Mouse (Mus musculus): ENCODE data around the gene Ssh2. TPM values are rescaled to one million over a fixed set of nuclear protein-coding genes. Genes with fewer than 3 reads are reported as not detected.

Ssh2 gene
- polyA plus RNA-seq, 1 experiment from 2014 or later, result 26.6 TPM

GRCm38 (mm10) chr11:77486798-77487197, 270.7 kb downstream of the Ssh2 start:
- ATAC-seq (ENCODE audit: low FRiP score, low TSS enrichment) (no peak), DNase-seq (peak; percentile 66)
- Histone ChIP-seq H3K27me3 (ENCODE audit: control insufficient read depth, insufficient read depth, low read length) (no peaks in the 10 kb centered on the region), H3K4me1 (ENCODE audit: control insufficient read depth, insufficient read depth, low read length) (peaks cover 68% of the 10 kb centered on the region), H3K9ac (replicated peaks; ENCODE audit: low read length) (no peak overlapping the region; the same call in 1 of the 2 replicates), H3K36me3 (ENCODE audit: control insufficient read depth, insufficient read depth, low read length) (no peaks in the 10 kb centered on the region), H3K4me2 (ENCODE audit: low read length) (peak overlapping the region; percentile 81), H3K27ac (replicated peaks; ENCODE audit: low read depth, low read length) (peak overlapping the region; percentile 37), H3K9me3 (ENCODE audit: control insufficient read depth, low read length) (no peaks in the 10 kb centered on the region), H3K4me3 (replicated peaks; ENCODE audit: low read depth, low read length) (no peak overlapping the region)
- WGBS, result 52% methylated on average over 5 of the region's 5 CpGs

GRCm38 (mm10) chr11:77488771-77489581, 272.9 kb downstream of the Ssh2 start:
- Histone ChIP-seq H3K9me3 (ENCODE audit: control insufficient read depth, low read length) (no peaks in the 10 kb centered on the region), H3K27ac (replicated peaks; ENCODE audit: low read depth, low read length) (peak overlapping the region; percentile 93), H3K4me3 (replicated peaks; ENCODE audit: low read depth, low read length) (peak overlapping the region; percentile 95), H3K4me1 (ENCODE audit: control insufficient read depth, insufficient read depth, low read length) (peaks cover 59% of the 10 kb centered on the region), H3K36me3 (ENCODE audit: control insufficient read depth, insufficient read depth, low read length) (no peaks in the 10 kb centered on the region), H3K9ac (replicated peaks; ENCODE audit: low read length) (peak overlapping the region; percentile 98), H3K27me3 (ENCODE audit: control insufficient read depth, insufficient read depth, low read length) (no peaks in the 10 kb centered on the region), H3K4me2 (ENCODE audit: low read length) (peak overlapping the region; percentile 81)
- no peak for ATAC-seq (ENCODE audit: low FRiP score, low TSS enrichment)
- peak; percentile 71 for DNase-seq
- 2% methylated on average over 53 of the region's 55 CpGs for WGBS

- H3K27ac ChIP-seq (replicated peaks; ENCODE audit: low read depth, low read length), result peak within 1 kb of the TSS; percentile 93
- H3K4me3 ChIP-seq (replicated peaks; ENCODE audit: low read depth, low read length), result peak within 1 kb of the TSS; percentile 95
- under 1% methylated on average over 48 of the region's 87 CpGs for WGBS
- no peaks in the 10 kb centered on the region for H3K27me3 ChIP-seq (ENCODE audit: control insufficient read depth, insufficient read depth, low read length)
- peaks cover 64% of the 10 kb centered on the region for H3K4me1 ChIP-seq (ENCODE audit: control insufficient read depth, insufficient read depth, low read length)
- H3K36me3 ChIP-seq (ENCODE audit: control insufficient read depth, insufficient read depth, low read length), result no peaks in the 10 kb centered on the region
- H3K9ac ChIP-seq (replicated peaks; ENCODE audit: low read length), result peak within 1 kb of the TSS; percentile 98
- peak within 1 kb of the TSS; percentile 81 for H3K4me2 ChIP-seq (ENCODE audit: low read length)
- H3K9me3 ChIP-seq (ENCODE audit: control insufficient read depth, low read length), result no peaks in the 10 kb centered on the region
- peak; percentile 65 for ATAC-seq (ENCODE audit: low FRiP score, low TSS enrichment)
- peak; percentile 92 for DNase-seq
Measured at GRCm38 (mm10) chr11:77489591-77490235, 273.6 kb downstream of the Ssh2 start, which contains the start of gene Ankrd13b. Ankrd13b (minus strand) TSS chr11:77489678.

- 69% methylated on average over 6 of the region's 6 CpGs for WGBS
- Histone ChIP-seq H3K4me1 (ENCODE audit: control insufficient read depth, insufficient read depth, low read length) (peaks cover 67% of the 10 kb centered on the region), H3K4me3 (replicated peaks; ENCODE audit: low read depth, low read length) (peak overlapping the region; percentile 95), H3K27ac (replicated peaks; ENCODE audit: low read depth, low read length) (peak overlapping the region; percentile 75; the same call in 1 of the 2 replicates), H3K9me3 (ENCODE audit: control insufficient read depth, low read length) (no peaks in the 10 kb centered on the region), H3K4me2 (ENCODE audit: low read length) (peak overlapping the region; percentile 81), H3K9ac (replicated peaks; ENCODE audit: low read length) (peak overlapping the region; percentile 98), H3K36me3 (ENCODE audit: control insufficient read depth, insufficient read depth, low read length) (no peaks in the 10 kb centered on the region), H3K27me3 (ENCODE audit: control insufficient read depth, insufficient read depth, low read length) (no peaks in the 10 kb centered on the region)
- no peak for DNase-seq
- no peak for ATAC-seq (ENCODE audit: low FRiP score, low TSS enrichment)
Measured at GRCm38 (mm10) chr11:77490451-77490850, 274.4 kb downstream of the Ssh2 start.

GRCm38 (mm10) chr11:77491123-77491501, 275.0 kb downstream of the Ssh2 start:
- WGBS, result 1% methylated on average over 13 of the region's 13 CpGs
- H3K4me1 ChIP-seq (ENCODE audit: control insufficient read depth, insufficient read depth, low read length), result peaks cover 62% of the 10 kb centered on the region
- H3K36me3 ChIP-seq (ENCODE audit: control insufficient read depth, insufficient read depth, low read length), result no peaks in the 10 kb centered on the region
- H3K27me3 ChIP-seq (ENCODE audit: control insufficient read depth, insufficient read depth, low read length), result no peaks in the 10 kb centered on the region
- H3K4me3 ChIP-seq (replicated peaks; ENCODE audit: low read depth, low read length), result peak overlapping the region; percentile 41
- no peaks in the 10 kb centered on the region for H3K9me3 ChIP-seq (ENCODE audit: control insufficient read depth, low read length)
- peak; percentile 49; the same call in 1 of the 2 replicates for ATAC-seq (ENCODE audit: low FRiP score, low TSS enrichment)
- H3K27ac ChIP-seq (replicated peaks; ENCODE audit: low read depth, low read length), result peak overlapping the region; percentile 75
- H3K4me2 ChIP-seq (ENCODE audit: low read length), result peak overlapping the region; percentile 81
- peak overlapping the region; percentile 20; the same call in 1 of the 2 replicates for H3K9ac ChIP-seq (replicated peaks; ENCODE audit: low read length)
- peak; percentile 97 for DNase-seq

GRCm38 (mm10) chr11:77491502-77492291, 275.6 kb downstream of the Ssh2 start:
- Histone ChIP-seq H3K4me3 (replicated peaks; ENCODE audit: low read depth, low read length) (peak overlapping the region; percentile 41), H3K36me3 (ENCODE audit: control insufficient read depth, insufficient read depth, low read length) (no peaks in the 10 kb centered on the region), H3K4me1 (ENCODE audit: control insufficient read depth, insufficient read depth, low read length) (peaks cover 56% of the 10 kb centered on the region), H3K27me3 (ENCODE audit: control insufficient read depth, insufficient read depth, low read length) (no peaks in the 10 kb centered on the region), H3K4me2 (ENCODE audit: low read length) (peak overlapping the region; percentile 81), H3K27ac (replicated peaks; ENCODE audit: low read depth, low read length) (peak overlapping the region; percentile 75), H3K9me3 (ENCODE audit: control insufficient read depth, low read length) (no peaks in the 10 kb centered on the region), H3K9ac (replicated peaks; ENCODE audit: low read length) (peak overlapping the region; percentile 48; the same call in 1 of the 2 replicates)
- DNase-seq (peak; percentile 67), ATAC-seq (ENCODE audit: low FRiP score, low TSS enrichment) (peak; percentile 29; the same call in 1 of the 2 replicates)
- under 1% methylated on average over 23 of the region's 23 CpGs for WGBS

GRCm38 (mm10) chr11:77492311-77492871, 276.3 kb downstream of the Ssh2 start:
- peaks cover 49% of the 10 kb centered on the region for H3K4me1 ChIP-seq (ENCODE audit: control insufficient read depth, insufficient read depth, low read length)
- 0% methylated on average over 18 of the region's 18 CpGs for WGBS
- DNase-seq, result peak; percentile 54

GRCm38 (mm10) chr11:77492911-77493332, 276.8 kb downstream of the Ssh2 start:
- DNase-seq (peak; percentile 97), ATAC-seq (ENCODE audit: low FRiP score, low TSS enrichment) (peak; percentile 79)
- under 1% methylated on average over 31 of the region's 32 CpGs for whole genome bisulfite sequencing
- Histone ChIP-seq H3K9me3 (ENCODE audit: control insufficient read depth, low read length) (no peaks in the 10 kb centered on the region), H3K4me3 (replicated peaks; ENCODE audit: low read depth, low read length) (peak overlapping the region; percentile 41), H3K27ac (replicated peaks; ENCODE audit: low read depth, low read length) (peak overlapping the region; percentile 89), H3K4me2 (ENCODE audit: low read length) (peak overlapping the region; percentile 81), H3K4me1 (ENCODE audit: control insufficient read depth, insufficient read depth, low read length) (peaks cover 47% of the 10 kb centered on the region), H3K9ac (replicated peaks; ENCODE audit: low read length) (peak overlapping the region; percentile 93), H3K27me3 (ENCODE audit: control insufficient read depth, insufficient read depth, low read length) (no peaks in the 10 kb centered on the region), H3K36me3 (ENCODE audit: control insufficient read depth, insufficient read depth, low read length) (no peaks in the 10 kb centered on the region)

More at GRCm38 (mm10) chr11:77492311-77492871, 276.3 kb downstream of the Ssh2 start:
- H3K27me3 ChIP-seq (ENCODE audit: control insufficient read depth, insufficient read depth, low read length), result no peaks in the 10 kb centered on the region
- no peaks in the 10 kb centered on the region for H3K36me3 ChIP-seq (ENCODE audit: control insufficient read depth, insufficient read depth, low read length)
- H3K9ac ChIP-seq (replicated peaks; ENCODE audit: low read length), result peak overlapping the region; percentile 93
- H3K4me3 ChIP-seq (replicated peaks; ENCODE audit: low read depth, low read length), result peak overlapping the region; percentile 41
- H3K4me2 ChIP-seq (ENCODE audit: low read length), result peak overlapping the region; percentile 81
- no peak for ATAC-seq (ENCODE audit: low FRiP score, low TSS enrichment)
- no peaks in the 10 kb centered on the region for H3K9me3 ChIP-seq (ENCODE audit: control insufficient read depth, low read length)
- H3K27ac ChIP-seq (replicated peaks; ENCODE audit: low read depth, low read length), result peak overlapping the region; percentile 89
